Mouse (Mus musculus) forebrain, embryonic 10.5 days (tissue): ENCODE results near the gene Gm10217. TPM values are rescaled to one million over a fixed set of nuclear protein-coding genes. Genes with fewer than 3 reads are reported as not detected.

ENCODE experiments used
- DNase-seq: peaks from one replicate; pipeline ENCODE4 v3.0.0-alpha.2; 2017; ENCODE audit warnings: low spot score; ENCODE audit errors: extremely low spot score
- H3K27ac ChIP-seq: fragments of 300-500 bp; sonication (generic); 2 replicates; pipeline ENCODE4 v1.5.1; 2016; ENCODE audit warnings: mild to moderate bottlenecking
- H3K27me3 ChIP-seq: fragments of 300-500 bp; sonication (generic); 2 replicates; pipeline ENCODE4 v1.6.1; 2016; ENCODE audit warnings: mild to moderate bottlenecking; ENCODE audit not compliant: poor library complexity, severe bottlenecking
- H3K36me3 ChIP-seq: fragments of 300-500 bp; sonication (generic); replicated peaks from 2 replicates; pipeline ENCODE4 v1.6.1; 2016; ENCODE audit warnings: mild to moderate bottlenecking, moderate library complexity
- H3K4me1 ChIP-seq: fragments of 300-500 bp; sonication (generic); 2 replicates; pipeline ENCODE4 v1.6.1; 2016
- H3K4me3 ChIP-seq: fragments of 300-500 bp; sonication (generic); 2 replicates; pipeline ENCODE4 v1.5.1; 2016; ENCODE audit warnings: mild to moderate bottlenecking, moderate library complexity
- H3K9me3 ChIP-seq: fragments of 300-500 bp; sonication (generic); 2 replicates; pipeline ENCODE4 v1.6.1; 2016; ENCODE audit warnings: mild to moderate bottlenecking, moderate library complexity
- WGBS: fragments of 180-500 bp; shearing (Covaris S2); methylation state at CpG from one replicate; pipeline ENCODE4 v1.1.7; 2016; 5-methylcytosine and 5-hydroxymethylcytosine counted together
- polyA plus RNA-seq: library from polyadenylated mRNA; unstranded; fragments of >200 nt; fragmentation: Nextera tagmentation; extraction: Ambion mirVana; gene quantifications from 2 replicates; pipeline ENCODE4 v1.2.1, GENCODE M21; 2016

The Gm10217 gene
- polyA plus RNA-seq, result not detected in 2 replicates

DNA sequence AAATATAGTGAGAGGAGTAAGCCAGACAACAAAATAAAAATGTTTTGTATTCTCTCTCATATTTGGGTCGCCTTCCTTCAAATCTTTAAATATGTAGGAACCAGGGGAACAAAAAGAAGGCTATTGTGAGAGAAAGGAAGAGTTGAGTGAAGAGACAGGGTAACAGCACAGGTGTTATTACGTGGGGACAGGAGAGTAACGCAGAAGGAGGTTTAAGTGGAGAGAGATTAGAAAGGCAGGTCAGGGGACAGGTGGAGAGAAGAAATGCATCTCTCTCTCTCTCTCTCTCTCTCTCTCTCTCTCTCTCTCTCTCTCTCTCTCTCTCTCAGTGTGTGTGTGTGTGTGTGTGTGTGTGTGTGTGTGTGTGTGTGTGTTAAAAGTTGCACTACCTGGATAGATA lies at the start of gene Gm10217:
TSS of gene Gm10217 (plus strand) at position 301 of the 400 bp plus-strand sequence.
- no peak within 1 kb of the TSS for H3K4me3 ChIP-seq
- H3K9me3 ChIP-seq, result no peaks in the 10 kb centered on the region
- DNase-seq, result no peak
- H3K36me3 ChIP-seq, result no peaks in the 10 kb centered on the region
- no peaks in the 10 kb centered on the region for H3K27me3 ChIP-seq
- WGBS, result 90% methylated on average over 3 of the region's 3 CpGs
- no peak within 1 kb of the TSS for H3K27ac ChIP-seq
- peaks cover 5% of the 10 kb centered on the region for H3K4me1 ChIP-seq

DNA sequence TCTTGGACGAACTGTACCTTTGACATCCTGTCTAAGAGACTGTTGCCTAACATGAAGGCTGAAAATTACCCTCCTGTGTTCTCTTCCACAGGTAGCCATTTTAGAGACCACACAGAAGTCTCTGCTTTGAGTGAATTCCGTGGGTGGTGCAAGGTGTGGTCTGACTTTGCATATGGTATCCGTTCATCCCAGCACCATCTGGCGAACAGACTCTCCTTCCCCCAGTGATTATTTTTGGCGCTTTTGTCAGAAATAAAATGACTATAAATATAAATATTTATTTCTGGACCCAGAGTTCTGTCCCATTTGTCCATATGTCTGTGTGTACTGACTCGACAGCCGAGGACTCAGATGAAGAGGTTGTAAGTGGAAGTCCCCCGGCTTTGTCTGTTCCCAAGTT lies 39.3 kb upstream of the Gm10217 start:
- Histone ChIP-seq H3K27me3 (no peaks in the 10 kb centered on the region), H3K27ac (no peak overlapping the region), H3K36me3 (no peaks in the 10 kb centered on the region), H3K4me1 (no peaks in the 10 kb centered on the region), H3K9me3 (no peaks in the 10 kb centered on the region), H3K4me3 (no peak overlapping the region)
- WGBS, result 91% methylated on average over 8 of the region's 8 CpGs
- DNase-seq, result no peak

DNA sequence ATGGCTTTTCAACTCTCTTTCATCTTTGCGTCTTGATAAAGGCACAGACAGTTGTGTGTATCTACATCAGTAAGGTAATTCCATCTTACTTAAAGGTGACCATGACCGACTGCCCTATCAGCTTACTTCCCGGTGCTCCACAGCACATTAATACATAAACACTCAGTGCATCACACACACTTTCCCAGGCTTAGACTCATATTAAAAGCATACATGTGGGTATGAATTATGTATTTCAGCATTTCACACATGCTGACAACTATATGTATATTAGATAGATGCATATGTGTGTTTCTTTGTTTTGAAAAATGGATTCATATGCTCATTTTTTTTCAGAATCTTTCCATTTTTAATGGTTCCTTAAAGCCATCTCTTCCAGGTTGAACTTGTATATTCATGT lies 23.8 kb upstream of the Gm10217 start:
- Histone ChIP-seq H3K36me3 (no peaks in the 10 kb centered on the region), H3K4me1 (no peaks in the 10 kb centered on the region), H3K4me3 (no peak overlapping the region), H3K27ac (no peak overlapping the region), H3K27me3 (no peaks in the 10 kb centered on the region), H3K9me3 (no peaks in the 10 kb centered on the region)
- WGBS, result 93% methylated on average over 3 of the region's 3 CpGs
- DNase-seq, result no peak

DNA sequence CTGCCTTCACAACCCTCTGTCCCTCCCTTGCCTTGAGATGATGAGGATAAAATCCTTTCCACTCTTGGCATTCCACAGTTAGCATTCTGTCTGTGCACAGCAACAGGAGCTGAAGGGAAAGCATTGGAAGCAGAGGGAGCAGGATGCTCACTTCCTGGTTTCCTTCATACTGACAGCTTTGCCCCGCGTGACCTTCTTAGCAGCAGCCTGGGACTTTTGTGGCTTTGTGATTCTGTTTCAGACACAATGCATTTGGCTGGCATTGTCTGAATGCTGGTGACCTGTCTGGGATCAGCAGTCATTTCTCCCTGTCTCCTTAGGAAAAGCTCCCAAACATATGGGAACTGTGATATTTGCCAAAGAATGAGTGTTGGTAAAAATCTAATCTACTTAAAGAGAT lies 4.8 kb upstream of the Gm10217 start:
- DNase-seq, result no peak
- Histone ChIP-seq H3K36me3 (no peaks in the 10 kb centered on the region), H3K9me3 (no peaks in the 10 kb centered on the region), H3K4me3 (no peak overlapping the region), H3K27ac (no peak overlapping the region), H3K27me3 (no peaks in the 10 kb centered on the region), H3K4me1 (peaks cover 5% of the 10 kb centered on the region)
- 27% methylated on average over 2 of the region's 2 CpGs for WGBS

DNA sequence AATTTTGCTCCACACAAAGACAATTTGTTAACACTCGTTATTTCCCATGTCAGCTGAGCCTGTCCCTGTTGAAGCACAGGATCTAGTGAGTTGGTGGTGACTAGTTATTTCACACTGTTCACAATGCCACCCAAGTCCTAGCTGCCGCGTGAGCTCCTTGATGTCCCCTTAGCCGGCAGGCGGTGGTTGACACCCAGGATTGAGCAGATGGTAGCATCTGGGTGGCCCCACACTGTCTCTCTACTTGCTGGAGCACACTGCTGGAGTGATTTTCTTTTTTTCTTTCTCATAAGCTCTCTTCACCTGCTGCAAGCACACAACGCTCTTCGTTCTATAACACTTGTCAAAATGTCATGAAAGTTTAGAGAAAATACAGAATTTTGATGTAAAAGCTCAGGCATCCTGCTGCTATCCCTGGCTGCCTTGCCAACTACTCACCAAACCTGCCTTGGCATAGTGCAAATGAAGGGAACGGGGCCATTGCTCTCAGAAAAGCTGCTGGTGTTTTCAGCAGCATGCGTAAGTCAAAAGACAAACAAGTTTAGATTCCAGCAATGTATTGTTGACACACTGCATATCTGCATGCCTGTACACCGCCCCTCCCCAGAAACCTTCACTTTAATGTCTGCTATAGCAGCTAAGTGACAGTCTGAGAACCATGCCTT lies 3.4 kb upstream of the Gm10217 start:
- Histone ChIP-seq H3K4me1 (peaks cover 5% of the 10 kb centered on the region), H3K36me3 (no peaks in the 10 kb centered on the region), H3K4me3 (no peak overlapping the region), H3K9me3 (no peaks in the 10 kb centered on the region), H3K27me3 (no peaks in the 10 kb centered on the region), H3K27ac (no peak overlapping the region)
- DNase-seq, result no peak
- 86% methylated on average over 10 of the region's 10 CpGs for WGBS

DNA sequence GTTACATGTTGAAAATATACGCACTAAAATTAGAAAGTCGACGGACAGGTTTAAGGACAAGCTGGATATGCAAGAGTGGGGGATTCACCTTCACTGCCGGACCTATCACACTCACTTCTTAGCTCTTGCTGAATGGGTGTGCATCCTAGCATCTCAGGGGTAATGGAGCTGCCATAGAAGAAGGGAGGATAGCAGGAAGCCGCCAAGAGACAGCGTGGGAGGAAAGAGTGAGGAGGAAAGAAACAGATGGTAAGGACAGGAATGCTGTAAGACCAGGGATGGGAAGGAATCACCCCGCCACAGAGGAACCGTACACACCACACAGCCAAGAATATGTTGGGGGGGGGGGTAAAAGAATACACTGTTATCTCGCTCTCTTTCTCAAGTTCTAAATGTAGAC lies 1.1 kb downstream of the Gm10217 start:
- H3K27ac ChIP-seq, result no peak overlapping the region
- no peak overlapping the region for H3K4me3 ChIP-seq
- DNase-seq, result no peak
- no peaks in the 10 kb centered on the region for H3K27me3 ChIP-seq
- no peaks in the 10 kb centered on the region for H3K36me3 ChIP-seq
- no peaks in the 10 kb centered on the region for H3K4me1 ChIP-seq
- WGBS, result 87% methylated on average over 9 of the region's 9 CpGs
- H3K9me3 ChIP-seq, result no peaks in the 10 kb centered on the region

DNA sequence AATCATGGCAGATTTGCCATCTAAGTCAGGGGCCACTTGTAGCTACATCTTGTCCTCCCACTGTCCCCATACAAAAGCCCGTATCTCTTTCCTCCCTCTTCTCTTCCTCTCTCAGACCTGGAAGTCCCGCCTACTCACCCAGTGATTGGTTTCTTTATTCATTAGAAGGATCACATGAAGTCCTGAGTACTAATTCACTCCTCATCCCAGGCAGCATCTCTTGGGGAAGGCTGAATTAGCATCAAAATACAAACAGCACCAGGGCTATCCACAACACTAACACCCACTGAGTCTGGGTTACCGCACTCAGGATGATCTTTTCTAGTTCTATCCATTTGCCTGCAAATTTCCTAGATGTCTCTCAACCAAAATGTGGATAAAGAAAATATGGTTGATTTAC lies 4.0 kb downstream of the Gm10217 start:
- no peak for DNase-seq
- Histone ChIP-seq H3K9me3 (no peaks in the 10 kb centered on the region), H3K36me3 (no peaks in the 10 kb centered on the region), H3K27ac (no peak overlapping the region), H3K27me3 (no peaks in the 10 kb centered on the region), H3K4me3 (no peak overlapping the region), H3K4me1 (no peaks in the 10 kb centered on the region)
- 57% methylated on average over 3 of the region's 3 CpGs for WGBS

DNA sequence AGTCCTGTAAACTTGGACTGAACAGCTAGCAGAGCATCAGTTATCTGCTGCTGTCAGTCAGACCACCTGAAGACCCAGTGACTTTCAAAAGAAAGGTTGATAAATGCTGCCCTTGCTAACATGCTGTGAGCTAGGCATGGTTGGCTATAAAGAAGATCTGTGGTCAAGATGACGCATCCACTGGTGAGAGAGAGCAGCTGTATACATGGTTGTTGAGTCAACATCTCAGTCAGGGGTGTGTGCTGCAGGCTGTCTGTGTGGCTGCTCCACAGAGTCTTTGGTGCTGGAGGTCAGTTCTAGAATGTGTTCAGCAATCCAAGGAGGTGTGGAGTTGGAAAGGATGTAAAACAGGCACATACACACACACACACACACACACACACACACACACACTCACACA lies 12.2 kb downstream of the Gm10217 start:
- WGBS, result 78% methylated on average over 1 of the region's 1 CpGs
- no peaks in the 10 kb centered on the region for H3K4me1 ChIP-seq
- no peak overlapping the region for H3K4me3 ChIP-seq
- no peaks in the 10 kb centered on the region for H3K36me3 ChIP-seq
- H3K9me3 ChIP-seq, result no peaks in the 10 kb centered on the region
- DNase-seq, result no peak
- H3K27me3 ChIP-seq, result no peaks in the 10 kb centered on the region
- H3K27ac ChIP-seq, result no peak overlapping the region

DNA sequence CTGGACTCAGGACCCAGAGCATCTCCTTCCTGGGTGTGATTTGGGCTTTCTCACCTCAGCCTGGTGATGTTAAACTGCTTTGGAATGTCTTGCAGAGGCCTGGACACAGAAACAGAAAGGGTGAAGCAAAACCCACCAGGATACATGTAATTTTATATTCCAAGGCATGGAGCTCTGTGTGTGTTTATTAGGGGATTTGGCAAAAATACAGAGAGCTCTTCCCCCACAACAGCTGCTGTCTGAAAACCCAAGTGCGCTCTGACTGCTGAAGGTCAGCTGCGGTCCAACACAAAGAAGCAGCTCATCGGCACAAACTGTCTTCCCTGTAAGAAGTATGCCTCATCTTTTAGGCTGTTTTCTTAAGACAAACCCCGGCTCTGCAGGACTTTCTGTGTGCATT lies 15.9 kb downstream of the Gm10217 start:
- Histone ChIP-seq H3K27me3 (no peaks in the 10 kb centered on the region), H3K4me1 (no peaks in the 10 kb centered on the region), H3K9me3 (no peaks in the 10 kb centered on the region), H3K4me3 (no peak overlapping the region), H3K36me3 (no peaks in the 10 kb centered on the region), H3K27ac (no peak overlapping the region)
- DNase-seq, result no peak
- 89% methylated on average over 4 of the region's 4 CpGs for WGBS

DNA sequence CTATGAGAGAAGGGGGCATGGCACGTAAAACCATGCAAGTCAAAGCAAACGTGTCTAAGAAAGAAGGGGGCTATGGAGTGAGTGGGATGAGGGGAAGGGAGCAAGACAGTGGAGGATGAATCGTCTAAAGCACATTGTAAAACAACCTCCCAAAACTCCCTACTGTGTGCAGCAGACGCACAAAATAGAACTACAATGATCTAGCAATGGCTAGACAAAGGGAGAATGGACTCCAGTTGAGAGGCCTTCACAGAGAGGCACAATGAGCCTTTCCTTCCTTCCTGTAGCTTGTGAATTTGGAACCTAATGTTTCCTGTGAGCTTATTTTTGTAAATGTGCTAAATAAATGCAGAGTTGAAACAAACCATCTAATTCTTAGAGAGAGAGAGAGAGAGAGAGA lies 22.7 kb downstream of the Gm10217 start:
- Histone ChIP-seq H3K27me3 (no peaks in the 10 kb centered on the region), H3K9me3 (no peaks in the 10 kb centered on the region), H3K36me3 (no peaks in the 10 kb centered on the region), H3K27ac (no peak overlapping the region), H3K4me1 (no peaks in the 10 kb centered on the region), H3K4me3 (no peak overlapping the region)
- no peak for DNase-seq
- WGBS, result 54% methylated on average over 4 of the region's 4 CpGs

DNA sequence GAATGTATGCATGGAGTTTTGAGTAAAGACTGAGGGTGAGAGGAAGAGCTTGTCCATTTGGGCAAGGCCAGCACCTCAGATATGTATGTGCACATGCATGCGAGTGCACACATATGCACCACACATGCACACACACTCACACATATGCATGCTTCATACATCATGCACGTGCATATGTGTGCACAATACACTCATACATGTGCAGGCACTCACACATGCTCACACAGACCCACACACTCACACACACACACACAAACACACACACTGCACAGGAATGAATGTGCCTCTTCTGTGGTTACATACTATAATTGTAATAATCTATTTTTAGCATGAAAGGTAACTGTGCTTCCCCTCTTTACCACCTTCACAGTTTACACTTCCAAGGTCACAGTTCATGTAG lies 35.1 kb downstream of the Gm10217 start:
- Histone ChIP-seq H3K4me3 (no peak overlapping the region), H3K27ac (no peak overlapping the region), H3K9me3 (no peaks in the 10 kb centered on the region), H3K4me1 (no peaks in the 10 kb centered on the region), H3K36me3 (no peaks in the 10 kb centered on the region), H3K27me3 (no peaks in the 10 kb centered on the region)
- WGBS, result 87% methylated on average over 2 of the region's 2 CpGs
- DNase-seq, result no peak

DNA sequence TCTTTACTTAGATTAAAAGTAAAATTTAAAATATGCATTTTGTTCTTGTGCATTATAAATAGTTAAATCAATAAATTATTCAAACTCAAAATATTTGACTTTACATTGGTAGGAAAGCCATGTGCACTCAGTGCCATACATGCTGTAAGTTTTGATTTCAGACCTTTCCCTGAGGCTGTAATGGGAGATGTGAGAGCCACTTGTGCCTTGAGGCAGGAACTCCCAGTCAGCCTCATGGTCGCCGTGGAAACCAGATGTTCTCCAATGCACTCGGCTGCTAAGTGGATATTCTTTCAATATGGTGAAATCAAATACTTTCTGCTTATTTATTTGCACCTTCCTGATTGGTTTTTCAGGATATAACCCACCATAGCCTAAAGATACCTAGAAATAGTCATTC lies 35.6 kb downstream of the Gm10217 start:
- Histone ChIP-seq H3K27ac (no peak overlapping the region), H3K36me3 (no peaks in the 10 kb centered on the region), H3K4me3 (no peak overlapping the region), H3K4me1 (no peaks in the 10 kb centered on the region), H3K9me3 (no peaks in the 10 kb centered on the region), H3K27me3 (no peaks in the 10 kb centered on the region)
- peak; percentile 15 for DNase-seq
- 72% methylated on average over 3 of the region's 3 CpGs for WGBS
